Mouse (Mus musculus): ENCODE measurements at regions not wholly inside any gene's neighbourhood (a gene's known extent, or its start where the extent isn't known, plus 50 kb on each side); places are given as distances from the start of the nearest gene placed in this dataset.
A peak's percentile ranks its signal among the peaks of the same experiment; 100 is the strongest.

- peak; percentile 75 for ATAC-seq (replicated peaks; ENCODE audit: insufficient number of reproducible peaks, low FRiP score, low TSS enrichment, poor library complexity, severe bottlenecking)
Measured at GRCm38 (mm10) chr6:116767738-116768522, 51.2 kb upstream of the Tmem72 start.

- no peak for ATAC-seq (replicated peaks; ENCODE audit: insufficient number of reproducible peaks, low FRiP score, low TSS enrichment, poor library complexity, severe bottlenecking)
Measured at GRCm38 (mm10) chr6:116774954-116775675, 58.4 kb upstream of the Tmem72 start.

- ATAC-seq (replicated peaks; ENCODE audit: insufficient number of reproducible peaks, low FRiP score, low TSS enrichment, poor library complexity, severe bottlenecking) = no peak
Measured at GRCm38 (mm10) chr6:116786553-116787335, 70.0 kb upstream of the Tmem72 start.

DNA sequence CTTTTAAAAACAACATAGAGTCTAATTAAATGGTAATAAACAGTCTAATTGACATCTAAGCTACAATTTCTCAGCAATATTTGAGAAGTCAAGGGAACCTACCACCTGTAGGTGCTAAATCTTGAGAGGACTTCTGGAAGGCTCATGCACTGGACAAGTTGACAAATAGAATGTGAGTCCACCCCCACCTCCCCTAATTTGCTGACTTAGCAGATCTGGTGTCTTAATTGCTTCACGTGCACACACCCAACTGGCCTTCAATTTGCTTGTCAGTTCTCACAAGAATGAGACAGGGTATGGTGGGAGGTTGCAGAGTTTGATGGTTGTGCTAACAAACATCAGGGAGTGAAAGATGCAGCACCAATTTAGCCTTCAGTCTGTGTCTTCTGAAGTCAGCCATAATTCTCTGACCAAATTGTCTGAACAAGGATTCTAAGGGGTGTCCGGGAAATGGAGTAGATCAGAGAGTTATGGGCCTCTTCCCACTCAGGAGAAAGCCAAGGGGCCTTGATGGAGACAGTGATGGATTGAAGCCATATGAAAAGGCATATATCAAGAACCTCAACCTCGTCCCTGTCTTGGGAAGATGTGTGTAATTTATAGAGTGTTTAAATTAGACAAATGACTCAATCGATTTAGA, 76.7 kb upstream of the Tmem72 start:
- ATAC-seq (replicated peaks; ENCODE audit: insufficient number of reproducible peaks, low FRiP score, low TSS enrichment, poor library complexity, severe bottlenecking) = no peak

DNA sequence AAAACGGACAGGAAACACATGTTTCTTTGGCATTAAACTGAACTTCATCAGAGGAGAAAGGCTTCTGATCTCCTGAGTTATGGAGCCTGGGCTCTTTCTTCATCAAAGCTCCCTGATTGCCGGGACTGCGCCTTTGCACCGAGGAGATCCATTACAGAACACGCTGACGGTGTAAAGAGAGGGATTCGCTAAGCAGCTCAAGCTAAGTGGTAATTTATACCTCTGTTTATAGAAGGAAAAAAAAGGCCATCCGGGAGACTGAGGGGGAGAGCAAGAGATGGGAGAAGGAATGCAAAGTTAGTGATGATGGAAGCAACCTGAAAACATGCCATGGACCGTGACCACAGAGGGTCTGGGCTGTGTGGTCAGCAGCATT, 77.2 kb upstream of the Tmem72 start:
- ATAC-seq (replicated peaks; ENCODE audit: insufficient number of reproducible peaks, low FRiP score, low TSS enrichment, poor library complexity, severe bottlenecking) = no peak

DNA sequence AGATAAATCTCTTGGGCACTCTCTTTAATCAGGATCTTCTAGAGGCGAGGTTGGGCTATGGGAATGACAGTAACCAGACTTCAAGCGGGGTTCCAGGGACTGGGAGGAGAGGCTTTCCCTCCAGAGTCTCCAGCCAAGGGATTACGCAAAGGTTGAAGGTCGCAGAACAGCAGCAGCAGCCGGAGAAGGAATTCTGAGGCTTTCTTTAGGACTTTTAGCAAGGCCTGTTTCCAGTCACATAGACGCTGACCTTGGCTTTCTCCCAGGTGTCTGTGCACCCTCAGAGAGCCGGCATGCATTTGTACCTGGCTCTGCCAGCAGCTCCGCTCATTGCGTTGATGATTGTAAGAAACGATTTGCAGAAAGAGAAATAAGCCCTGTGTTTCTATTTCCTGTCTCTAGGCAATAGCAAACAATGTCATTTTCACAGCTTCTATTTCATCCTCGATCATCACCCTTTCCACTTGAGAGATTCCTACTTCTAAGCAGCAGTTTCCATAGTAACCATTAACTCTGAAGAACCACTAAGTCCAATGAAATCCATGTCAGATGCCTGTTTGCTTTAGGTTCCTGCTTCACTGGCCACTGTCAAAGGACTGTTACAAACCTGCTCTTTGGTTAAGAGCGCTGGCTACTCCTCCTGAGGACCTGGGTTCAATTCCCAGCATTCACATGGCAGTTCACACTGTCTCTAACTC, 104.7 kb upstream of the Tmem72 start:
- no peak for ATAC-seq (replicated peaks; ENCODE audit: insufficient number of reproducible peaks, low FRiP score, low TSS enrichment, poor library complexity, severe bottlenecking)

DNA sequence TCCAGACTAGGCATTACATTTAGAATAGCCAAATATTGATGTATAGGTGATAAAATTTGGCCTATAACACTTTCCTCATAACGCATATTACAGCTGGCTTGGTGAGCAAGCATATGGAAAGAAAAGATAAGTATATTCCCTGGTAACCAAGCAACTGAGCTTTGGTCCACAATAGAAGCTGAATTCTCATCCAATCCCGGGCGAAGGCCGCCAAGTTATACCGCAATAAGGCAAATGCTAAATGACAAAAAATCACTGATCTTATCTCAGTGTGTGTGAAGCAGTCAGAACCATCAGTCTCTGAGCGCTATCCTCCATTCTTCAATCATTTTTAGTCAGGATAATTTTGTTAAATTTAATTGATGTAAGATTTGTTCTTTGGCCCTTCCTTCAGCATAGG, 105.9 kb upstream of the Tmem72 start:
- no peak for ATAC-seq (replicated peaks; ENCODE audit: insufficient number of reproducible peaks, low FRiP score, low TSS enrichment, poor library complexity, severe bottlenecking)

- ATAC-seq (replicated peaks; ENCODE audit: insufficient number of reproducible peaks, low FRiP score, low TSS enrichment, poor library complexity, severe bottlenecking) = no peak
Measured at GRCm38 (mm10) chr6:116825628-116826027, 108.9 kb upstream of the Tmem72 start.

DNA sequence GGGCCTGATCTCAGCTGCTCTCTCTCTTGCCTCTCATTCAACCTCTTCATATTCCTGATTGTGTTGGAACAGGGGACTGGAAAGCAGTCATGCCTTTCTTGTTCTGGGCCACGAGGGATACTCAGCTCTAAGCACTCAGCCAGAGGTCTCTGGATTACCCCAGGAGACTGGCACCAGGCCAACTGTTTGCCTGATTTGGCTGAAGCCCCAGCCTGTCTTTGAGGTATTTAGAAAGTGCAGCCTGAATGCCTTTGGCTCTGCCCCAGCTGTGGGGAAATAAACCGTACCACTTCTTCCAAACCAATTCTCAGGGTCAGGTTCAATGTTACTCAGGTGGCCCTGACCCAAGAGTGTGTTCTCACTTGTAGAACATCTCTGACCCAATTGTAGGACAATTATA, 112.6 kb upstream of the Tmem72 start:
- no peak for ATAC-seq (replicated peaks; ENCODE audit: insufficient number of reproducible peaks, low FRiP score, low TSS enrichment, poor library complexity, severe bottlenecking)

DNA sequence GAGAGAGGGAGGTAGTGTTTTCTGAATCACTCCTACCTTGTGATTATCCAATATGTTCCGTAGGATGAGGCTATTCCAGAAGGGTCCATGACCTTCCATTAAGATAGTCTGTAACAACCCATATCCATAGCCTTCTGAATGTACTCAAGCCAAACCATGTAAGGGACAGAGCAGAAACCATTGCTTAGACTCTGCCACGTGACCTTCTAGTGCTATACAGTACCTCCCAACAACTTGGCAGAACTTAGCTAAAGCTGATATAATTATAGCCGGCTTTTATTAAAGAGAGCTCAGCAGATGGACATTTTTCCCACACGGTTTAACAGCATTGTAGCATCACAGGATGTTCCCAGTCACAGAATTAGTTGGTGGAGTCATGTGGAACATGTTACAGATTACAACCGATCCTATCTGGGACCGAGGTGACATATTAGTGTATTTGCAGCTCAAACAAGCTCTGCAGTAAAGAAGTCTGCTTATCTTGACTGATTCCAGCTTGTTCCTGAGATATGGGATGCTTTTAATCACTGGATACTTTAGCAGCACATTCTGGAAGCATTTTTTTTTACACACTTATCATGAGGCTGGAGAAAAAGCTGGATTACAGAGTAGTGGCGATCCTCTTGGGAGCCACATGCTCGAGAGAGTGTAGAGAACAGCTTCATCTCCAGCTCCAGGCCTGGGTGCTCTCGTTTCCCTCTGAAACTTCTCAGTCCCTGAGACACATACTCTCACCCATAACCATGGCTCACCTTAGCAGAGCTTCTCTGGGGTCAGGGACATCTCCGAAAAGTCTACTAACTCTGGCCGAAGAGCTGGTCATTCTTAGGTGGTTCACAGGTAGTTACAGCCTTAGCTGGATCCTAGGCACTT, 129.5 kb upstream of the Tmem72 start:
- no peak for ATAC-seq (replicated peaks; ENCODE audit: insufficient number of reproducible peaks, low FRiP score, low TSS enrichment, poor library complexity, severe bottlenecking)

DNA sequence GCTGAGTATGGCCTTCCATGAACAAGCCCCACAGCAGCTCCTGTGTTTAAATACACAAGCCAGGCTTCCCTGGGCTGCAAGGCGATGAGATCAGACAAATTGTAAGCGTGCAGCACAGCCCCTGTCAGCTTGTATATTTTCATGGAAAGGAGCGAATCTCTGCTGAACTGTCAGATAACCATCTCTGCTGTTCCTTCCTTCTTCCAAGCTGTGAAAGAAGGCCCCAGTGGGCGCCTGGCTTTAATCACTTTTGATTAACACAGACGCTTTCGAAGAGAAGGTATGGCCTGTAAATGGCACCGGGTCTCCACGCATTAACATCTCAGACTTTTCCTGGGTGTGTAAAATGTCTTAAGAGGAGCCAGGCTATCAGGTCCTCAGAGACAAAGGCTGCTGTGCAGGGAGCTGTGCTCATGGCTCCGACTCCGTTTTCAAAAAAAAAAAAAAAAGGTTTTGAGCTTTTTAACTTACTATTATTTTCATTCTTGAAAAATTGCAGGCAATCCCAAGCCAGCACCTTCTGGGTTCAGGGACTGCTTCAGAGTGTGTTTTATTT, 131.9 kb upstream of the Tmem72 start:
- no peak for ATAC-seq (replicated peaks; ENCODE audit: insufficient number of reproducible peaks, low FRiP score, low TSS enrichment, poor library complexity, severe bottlenecking)

GRCm38 (mm10) chr6:116854029-116854428, 137.3 kb upstream of the Tmem72 start:
- ATAC-seq (replicated peaks; ENCODE audit: insufficient number of reproducible peaks, low FRiP score, low TSS enrichment, poor library complexity, severe bottlenecking) = no peak

DNA sequence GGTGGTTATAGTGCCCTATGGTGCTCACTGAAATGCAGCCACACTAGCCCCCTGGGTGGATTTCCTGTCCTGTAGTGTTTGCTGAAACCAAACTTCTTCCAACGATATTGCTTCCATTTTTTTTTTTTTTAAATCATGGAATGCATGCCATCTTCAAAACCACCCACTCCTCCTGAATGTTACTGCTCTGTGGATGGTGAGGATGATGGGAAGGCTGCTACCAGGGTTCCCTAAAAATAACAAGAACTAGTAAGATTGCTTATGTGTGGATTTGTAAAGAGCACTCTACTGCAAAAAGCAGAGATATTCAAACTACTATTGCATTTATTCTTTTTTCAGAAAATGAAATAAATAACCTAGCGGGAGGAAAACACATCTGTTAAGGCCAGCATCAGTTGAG, 139.4 kb upstream of the Tmem72 start:
- ATAC-seq (replicated peaks; ENCODE audit: insufficient number of reproducible peaks, low FRiP score, low TSS enrichment, poor library complexity, severe bottlenecking) = no peak

DNA sequence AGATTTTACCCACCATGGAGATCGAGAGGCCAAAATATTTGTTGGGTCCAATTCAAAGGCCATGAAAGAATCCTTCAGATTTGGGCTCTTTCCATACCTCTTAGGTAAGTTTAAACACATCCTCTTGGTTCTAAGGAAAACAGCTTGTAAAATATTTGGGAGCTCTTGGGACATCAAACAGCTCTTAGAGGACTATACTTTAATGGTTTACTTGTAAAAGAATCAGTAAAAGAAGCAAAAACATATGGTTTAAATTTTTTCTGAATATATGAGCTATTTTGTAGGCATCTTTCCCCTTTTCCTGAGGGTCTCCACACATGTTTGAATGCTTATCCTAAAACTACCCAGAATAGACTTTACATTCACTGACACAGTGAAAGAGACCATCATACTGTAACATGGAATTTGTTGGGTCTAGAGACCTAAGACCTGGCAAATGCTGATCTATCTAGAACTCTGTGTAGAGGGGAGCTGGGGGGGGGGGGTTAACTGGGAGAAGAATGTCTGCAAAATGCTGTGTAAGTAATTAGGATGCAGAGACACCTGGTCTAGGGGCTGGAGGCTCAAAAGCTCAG, 140.3 kb upstream of the Tmem72 start:
- no peak for ATAC-seq (replicated peaks; ENCODE audit: insufficient number of reproducible peaks, low FRiP score, low TSS enrichment, poor library complexity, severe bottlenecking)

- no peak for ATAC-seq (replicated peaks; ENCODE audit: insufficient number of reproducible peaks, low FRiP score, low TSS enrichment, poor library complexity, severe bottlenecking)
Measured at GRCm38 (mm10) chr6:116863130-116863529, 146.4 kb upstream of the Tmem72 start.

- ATAC-seq (replicated peaks; ENCODE audit: insufficient number of reproducible peaks, low FRiP score, low TSS enrichment, poor library complexity, severe bottlenecking) = no peak
Measured at GRCm38 (mm10) chr6:116863626-116864025, 146.9 kb upstream of the Tmem72 start.

DNA sequence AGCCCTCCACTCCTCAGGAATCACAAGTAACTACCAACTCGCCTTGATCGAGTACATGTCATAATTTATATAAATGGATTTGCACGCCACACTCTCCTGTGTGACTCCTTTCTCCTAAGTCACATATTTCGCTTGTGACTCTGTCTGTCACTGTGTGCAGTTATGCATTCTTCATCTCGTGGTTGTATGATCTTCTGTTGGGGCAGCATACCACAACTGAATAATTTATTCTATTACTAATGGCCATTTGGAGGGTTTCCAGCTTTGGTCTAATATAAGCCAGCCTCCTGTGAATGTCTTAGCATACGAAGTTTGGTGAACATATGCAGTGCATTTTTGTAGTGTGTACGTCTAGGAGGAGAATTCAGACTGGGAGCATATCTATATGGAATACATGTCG, 176.6 kb upstream of the Tmem72 start:
- ATAC-seq (replicated peaks; ENCODE audit: insufficient number of reproducible peaks, low FRiP score, low TSS enrichment, poor library complexity, severe bottlenecking) = no peak
